Mouse (Mus musculus): ENCODE data around the gene Ppp1r27. TPM values are rescaled to one million over a fixed set of nuclear protein-coding genes. Genes with fewer than 3 reads are reported as not detected.
"Not testable (repeated sequence)": the region's sequence is repeated elsewhere in the genome, so short reads cannot be mapped to it uniquely, and the experiment has no call there.

The Ppp1r27 gene
- polyA plus RNA-seq, 1 experiment from 2014 or later: 1.7 TPM

- no peaks in the 10 kb centered on the region for H3K27me3 ChIP-seq
- no peak overlapping the region for H3K9ac ChIP-seq
- peaks cover 20% of the 10 kb centered on the region for H3K4me1 ChIP-seq
- no peak overlapping the region for H3K27ac ChIP-seq
- H3K4me2 ChIP-seq: peak overlapping the region; percentile 32; the same call in 1 of the 2 replicates
- no peak overlapping the region for H3K4me3 ChIP-seq
- H3K9me3 ChIP-seq: no peaks in the 10 kb centered on the region
- no peaks in the 10 kb centered on the region for H3K36me3 ChIP-seq
- WGBS: 29% methylated on average over 9 of the region's 9 CpGs
- ATAC-seq (ENCODE audit: borderline replicate concordance, extremely low read depth, low FRiP score, low TSS enrichment): peak; percentile 43; the same call in 1 of the 2 replicates
These were observed 31.2 kb downstream of the Ppp1r27 start for GRCm38 (mm10) chr11:120519738-120520137.

GRCm38 (mm10) chr11:120518558-120518957 lies 32.4 kb downstream of the Ppp1r27 start:
- H3K9me3 ChIP-seq: no peaks in the 10 kb centered on the region
- H3K4me2 ChIP-seq: no peak overlapping the region
- H3K27ac ChIP-seq: peak overlapping the region; percentile 53
- H3K4me1 ChIP-seq: peaks cover 20% of the 10 kb centered on the region
- no peak for ATAC-seq (ENCODE audit: borderline replicate concordance, extremely low read depth, low FRiP score, low TSS enrichment)
- no peaks in the 10 kb centered on the region for H3K27me3 ChIP-seq
- no peaks in the 10 kb centered on the region for H3K36me3 ChIP-seq
- no peak overlapping the region for H3K4me3 ChIP-seq
- WGBS: 48% methylated on average over 6 of the region's 6 CpGs
- no peak overlapping the region for H3K9ac ChIP-seq

GRCm38 (mm10) chr11:120518027-120518426 lies 32.9 kb downstream of the Ppp1r27 start:
- Histone ChIP-seq H3K9ac (no peak overlapping the region; the same call in 1 of the 2 replicates), H3K9me3 (no peaks in the 10 kb centered on the region), H3K27me3 (no peaks in the 10 kb centered on the region), H3K4me3 (no peak overlapping the region), H3K4me1 (peaks cover 20% of the 10 kb centered on the region), H3K36me3 (no peaks in the 10 kb centered on the region), H3K4me2 (no peak overlapping the region), H3K27ac (peak overlapping the region; percentile 53)
- ATAC-seq (ENCODE audit: borderline replicate concordance, extremely low read depth, low FRiP score, low TSS enrichment): no peak
- 40% methylated on average over 6 of the region's 6 CpGs for WGBS

- Histone ChIP-seq H3K9ac (no peak overlapping the region), H3K36me3 (no peaks in the 10 kb centered on the region), H3K4me1 (peaks cover 20% of the 10 kb centered on the region), H3K4me3 (no peak overlapping the region), H3K27ac (no peak overlapping the region), H3K9me3 (no peaks in the 10 kb centered on the region), H3K4me2 (no peak overlapping the region), H3K27me3 (no peaks in the 10 kb centered on the region)
- WGBS: 69% methylated on average over 4 of the region's 4 CpGs
- no peak for ATAC-seq (ENCODE audit: borderline replicate concordance, extremely low read depth, low FRiP score, low TSS enrichment)
These were observed 33.8 kb downstream of the Ppp1r27 start for GRCm38 (mm10) chr11:120517147-120517546.

GRCm38 (mm10) chr11:120515611-120516010 lies 35.3 kb downstream of the Ppp1r27 start:
- Histone ChIP-seq H3K36me3 (no peaks in the 10 kb centered on the region), H3K27ac (no peak overlapping the region), H3K27me3 (no peaks in the 10 kb centered on the region), H3K4me1 (peaks cover 22% of the 10 kb centered on the region), H3K9ac (no peak overlapping the region), H3K4me3 (no peak overlapping the region), H3K9me3 (no peaks in the 10 kb centered on the region), H3K4me2 (no peak overlapping the region)
- WGBS: 14% methylated on average over 17 of the region's 17 CpGs
- ATAC-seq (ENCODE audit: borderline replicate concordance, extremely low read depth, low FRiP score, low TSS enrichment): peak; percentile 43

- not testable (repeated sequence) for H3K36me3 ChIP-seq; H3K27ac ChIP-seq; H3K27me3 ChIP-seq; H3K9ac ChIP-seq; ATAC-seq (ENCODE audit: borderline replicate concordance, extremely low read depth, low FRiP score, low TSS enrichment); H3K4me2 ChIP-seq; H3K9me3 ChIP-seq; H3K4me3 ChIP-seq
- WGBS: 86% methylated on average over 2 of the region's 2 CpGs
- H3K4me1 ChIP-seq: peaks cover 20% of the 10 kb centered on the region
These were observed 36.7 kb downstream of the Ppp1r27 start for GRCm38 (mm10) chr11:120514262-120514661.

GRCm38 (mm10) chr11:120512790-120513453 lies 38.0 kb downstream of the Ppp1r27 start:
- Histone ChIP-seq H3K4me2 (no peak overlapping the region), H3K4me3 (no peak overlapping the region), H3K9me3 (no peaks in the 10 kb centered on the region), H3K9ac (no peak overlapping the region), H3K36me3 (no peaks in the 10 kb centered on the region), H3K27me3 (no peaks in the 10 kb centered on the region), H3K27ac (no peak overlapping the region), H3K4me1 (peaks cover 13% of the 10 kb centered on the region)
- WGBS: 29% methylated on average over 6 of the region's 6 CpGs
- ATAC-seq (ENCODE audit: borderline replicate concordance, extremely low read depth, low FRiP score, low TSS enrichment): no peak

- H3K27ac ChIP-seq: peak overlapping the region; percentile 39
- H3K4me1 ChIP-seq: peaks cover 8% of the 10 kb centered on the region
- H3K4me2 ChIP-seq: peak overlapping the region; percentile 51
- no peaks in the 10 kb centered on the region for H3K27me3 ChIP-seq
- peak overlapping the region; percentile 27 for H3K4me3 ChIP-seq
- ATAC-seq (ENCODE audit: borderline replicate concordance, extremely low read depth, low FRiP score, low TSS enrichment): no peak
- H3K36me3 ChIP-seq: no peaks in the 10 kb centered on the region
- peak overlapping the region; percentile 41 for H3K9ac ChIP-seq
- 10% methylated on average over 16 of the region's 16 CpGs for WGBS
- H3K9me3 ChIP-seq: no peaks in the 10 kb centered on the region
These were observed 40.4 kb downstream of the Ppp1r27 start for GRCm38 (mm10) chr11:120510375-120511030.

- H3K4me2 ChIP-seq: peak overlapping the region; percentile 51; the same call in 1 of the 2 replicates
- no peak overlapping the region for H3K27ac ChIP-seq
- no peaks in the 10 kb centered on the region for H3K36me3 ChIP-seq
- no peaks in the 10 kb centered on the region for H3K9me3 ChIP-seq
- ATAC-seq (ENCODE audit: borderline replicate concordance, extremely low read depth, low FRiP score, low TSS enrichment): no peak
- WGBS: 41% methylated on average over 4 of the region's 4 CpGs
- no peaks in the 10 kb centered on the region for H3K27me3 ChIP-seq
- no peak overlapping the region for H3K9ac ChIP-seq
- peak overlapping the region; percentile 27; the same call in 1 of the 2 replicates for H3K4me3 ChIP-seq
- H3K4me1 ChIP-seq: peaks cover 8% of the 10 kb centered on the region
These were observed 41.0 kb downstream of the Ppp1r27 start for GRCm38 (mm10) chr11:120509940-120510339.

GRCm38 (mm10) chr11:120508290-120508870 lies 42.6 kb downstream of the Ppp1r27 start:
- no peak for ATAC-seq (ENCODE audit: borderline replicate concordance, extremely low read depth, low FRiP score, low TSS enrichment)

GRCm38 (mm10) chr11:120507611-120508289 lies 43.2 kb downstream of the Ppp1r27 start:
- peak; percentile 66 for ATAC-seq (ENCODE audit: borderline replicate concordance, extremely low read depth, low FRiP score, low TSS enrichment)

More at GRCm38 (mm10) chr11:120508290-120508870, 42.6 kb downstream of the Ppp1r27 start:
- H3K9me3 ChIP-seq: no peaks in the 10 kb centered on the region
- no peaks in the 10 kb centered on the region for H3K27me3 ChIP-seq
- H3K4me2 ChIP-seq: no peak overlapping the region
- no peak overlapping the region for H3K4me3 ChIP-seq
- H3K36me3 ChIP-seq: no peaks in the 10 kb centered on the region
- peak overlapping the region; percentile 85 for H3K27ac ChIP-seq
- peaks cover 8% of the 10 kb centered on the region for H3K4me1 ChIP-seq
- 70% methylated on average over 9 of the region's 9 CpGs for WGBS
- no peak overlapping the region for H3K9ac ChIP-seq

More at GRCm38 (mm10) chr11:120507611-120508289, 43.2 kb downstream of the Ppp1r27 start:
- H3K27ac ChIP-seq: peak overlapping the region; percentile 95
- no peak overlapping the region for H3K4me3 ChIP-seq
- 48% methylated on average over 13 of the region's 13 CpGs for WGBS
- no peaks in the 10 kb centered on the region for H3K36me3 ChIP-seq
- no peak overlapping the region for H3K9ac ChIP-seq
- no peaks in the 10 kb centered on the region for H3K9me3 ChIP-seq
- no peaks in the 10 kb centered on the region for H3K27me3 ChIP-seq
- peaks cover 8% of the 10 kb centered on the region for H3K4me1 ChIP-seq
- no peak overlapping the region; the same call in 1 of the 2 replicates for H3K4me2 ChIP-seq

Measured in lung, embryonic 15.5 days (tissue).